Mouse (Mus musculus) neural tube, embryonic 11.5 days (tissue): Measurements from ENCODE around the gene Mblac1. TPM values are rescaled to one million over a fixed set of nuclear protein-coding genes. Genes with fewer than 3 reads are reported as not detected.
A peak's percentile ranks its signal among the peaks of the same experiment; 100 is the strongest.

ENCODE experiments used
- ATAC-seq: fragments of 200-750 bp; cut with Nextera tagmentation; 2 replicates; pipeline ENCODE4 v1.8.0; 2017; ENCODE audit warnings: moderate number of reproducible peaks, mild to moderate bottlenecking, moderate TSS enrichment, moderate library complexity; ENCODE audit not compliant: insufficient read depth, low FRiP score, low TSS enrichment
- DNase-seq: peaks from one replicate; pipeline ENCODE4 v3.0.0-alpha.2; 2015; ENCODE audit warnings: low spot score
- H3K27ac ChIP-seq: fragments of 300-500 bp; sonication (generic); 2 replicates; pipeline ENCODE4 v1.5.1; 2014; ENCODE audit warnings: low read depth, mild to moderate bottlenecking, low read length
- H3K27me3 ChIP-seq: fragments of 300-500 bp; sonication (generic); 2 replicates; pipeline ENCODE4 v1.6.1; 2014; ENCODE audit warnings: mild to moderate bottlenecking, low read length, mixed read lengths; ENCODE audit not compliant: control insufficient read depth, insufficient read depth
- H3K36me3 ChIP-seq: fragments of 300-500 bp; sonication (generic); 2 replicates; pipeline ENCODE4 v1.6.1; 2014; ENCODE audit warnings: mild to moderate bottlenecking, low read length, moderate library complexity, mixed read lengths; ENCODE audit not compliant: control insufficient read depth, insufficient read depth
- H3K4me1 ChIP-seq: fragments of 300-500 bp; sonication (generic); 2 replicates; pipeline ENCODE4 v1.6.1; 2014; ENCODE audit warnings: low read length, mixed read lengths; ENCODE audit not compliant: control insufficient read depth, insufficient read depth
- H3K4me2 ChIP-seq: fragments of 300-500 bp; sonication (generic); 2 replicates; pipeline ENCODE4 v1.6.1; 2014; ENCODE audit warnings: low read depth, mild to moderate bottlenecking, moderate library complexity
- H3K4me3 ChIP-seq: fragments of 300-500 bp; sonication (generic); 2 replicates; pipeline ENCODE4 v1.5.1; 2014; ENCODE audit warnings: low read depth, low read length
- H3K9ac ChIP-seq: fragments of 300-500 bp; sonication (generic); 2 replicates; pipeline ENCODE4 v1.6.1; 2014; ENCODE audit warnings: mild to moderate bottlenecking, low read length
- H3K9me3 ChIP-seq: fragments of 300-500 bp; sonication (generic); 2 replicates; pipeline ENCODE4 v1.6.1; 2016; ENCODE audit warnings: low read length; ENCODE audit not compliant: control insufficient read depth
- WGBS: fragments of 180-500 bp; shearing (Covaris S2); extraction: QIAGEN DNeasy Blood & Tissue Kit; methylation state at CpG from one replicate; pipeline ENCODE4 v1.1.7; 2014; 5-methylcytosine and 5-hydroxymethylcytosine counted together
- polyA plus RNA-seq: library from polyadenylated mRNA; unstranded; fragments of >200 nt; fragmentation: Nextera tagmentation; extraction: Ambion mirVana; gene quantifications from 2 replicates; pipeline ENCODE4 v1.2.1, GENCODE M21; 2014

Gene Mblac1
- polyA plus RNA-seq, 1 experiment from 2014 or later = 10.8 TPM

DNA sequence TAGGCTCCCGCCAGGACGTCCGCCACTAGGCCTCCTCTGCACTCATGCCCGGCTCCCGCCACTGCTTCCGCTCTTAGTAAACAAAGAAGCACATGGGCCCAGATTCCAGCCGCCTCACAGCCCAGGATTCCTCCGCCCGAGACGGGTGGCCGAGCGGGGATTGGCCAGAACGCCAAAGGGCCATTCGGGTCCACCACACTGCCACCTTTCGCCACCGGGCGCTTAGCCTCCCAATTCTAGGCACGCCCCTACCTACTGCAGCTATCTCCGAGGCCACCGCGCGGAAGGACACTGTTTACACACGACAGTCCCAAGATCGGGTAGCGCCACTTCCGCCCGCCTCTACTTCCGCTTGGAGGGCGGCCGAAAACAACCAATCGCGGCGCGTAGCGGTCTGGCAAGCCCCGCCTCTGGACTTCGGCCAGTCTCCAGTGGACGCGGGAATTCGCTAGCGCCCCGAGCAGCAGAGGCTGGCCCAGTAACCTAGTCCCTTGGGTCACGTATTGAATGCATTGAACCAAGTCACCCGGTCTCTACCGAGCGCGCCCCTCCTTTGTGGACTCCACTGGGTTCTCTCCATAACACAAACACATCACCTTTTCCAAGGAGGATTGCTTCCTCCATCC, 23.1 kb upstream of the Mblac1 start:
- Histone ChIP-seq H3K9ac (peak overlapping the region; percentile 90), H3K4me3 (peak overlapping the region; percentile 82), H3K27me3 (no peaks in the 10 kb centered on the region), H3K4me1 (peaks cover 12% of the 10 kb centered on the region), H3K9me3 (no peaks in the 10 kb centered on the region), H3K27ac (peak overlapping the region; percentile 93), H3K36me3 (peaks cover 12% of the 10 kb centered on the region), H3K4me2 (peak overlapping the region; percentile 88)
- DNase-seq = peak; percentile 97
- under 1% methylated on average over 47 of the region's 47 CpGs for WGBS
- ATAC-seq = peak; percentile 87

DNA sequence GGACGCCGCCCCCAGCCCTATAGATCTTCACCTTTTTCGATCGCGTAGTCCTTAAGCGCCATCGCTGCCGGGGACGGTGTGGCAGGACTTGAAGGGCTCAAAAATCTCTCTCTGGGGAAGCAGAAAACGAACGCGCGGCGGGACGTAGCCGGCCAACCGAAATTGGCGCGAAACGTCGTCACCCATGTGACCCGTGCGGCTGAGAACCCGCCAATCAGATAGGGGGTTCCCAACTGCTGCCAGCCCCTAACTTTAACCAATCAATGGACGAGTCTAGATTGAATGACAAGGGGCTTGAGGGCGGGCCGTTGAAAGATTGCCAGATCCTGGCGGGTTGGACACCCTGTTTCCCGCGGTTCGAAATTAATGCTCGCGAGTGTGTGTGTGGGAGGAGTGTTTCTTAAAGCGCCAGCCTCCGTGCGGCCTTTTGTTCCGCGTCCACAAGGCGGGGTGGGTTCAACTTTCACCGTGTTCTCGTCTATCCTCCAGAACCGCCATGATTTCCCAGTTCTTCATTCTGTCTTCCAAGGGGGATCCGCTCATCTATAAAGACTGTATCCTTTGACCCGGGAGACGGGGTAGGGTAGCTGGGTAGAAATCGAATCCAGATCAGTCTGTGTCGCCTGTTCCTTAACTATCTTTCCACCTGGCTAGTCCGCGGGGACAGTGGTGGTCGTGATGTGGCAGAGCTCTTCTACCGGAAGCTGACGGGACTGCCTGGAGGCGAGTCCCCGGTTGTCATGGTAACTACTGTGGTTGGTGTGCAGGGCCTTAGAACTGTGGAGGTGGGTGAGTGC, 22.2 kb upstream of the Mblac1 start, which contains the start of the genes Ap4m1 and Mcm7:
Gene Ap4m1, plus strand, starts transcription at position 308 of the 797 bp plus-strand sequence.
Gene Mcm7, minus strand, starts transcription at position 728 of the 797 bp plus-strand sequence.
- H3K36me3 ChIP-seq = peaks cover 11% of the 10 kb centered on the region
- under 1% methylated on average over 54 of the region's 54 CpGs for WGBS
- ATAC-seq (peak; percentile 93), DNase-seq (peak; percentile 92)
- H3K27ac ChIP-seq = peak within 1 kb of the TSS; percentile 93
- peak within 1 kb of the TSS; percentile 88 for H3K4me2 ChIP-seq
- no peaks in the 10 kb centered on the region for H3K9me3 ChIP-seq
- H3K9ac ChIP-seq = peak within 1 kb of the TSS; percentile 90
- peak within 1 kb of the TSS; percentile 82 for H3K4me3 ChIP-seq
- peaks cover 12% of the 10 kb centered on the region for H3K4me1 ChIP-seq
- no peaks in the 10 kb centered on the region for H3K27me3 ChIP-seq

DNA sequence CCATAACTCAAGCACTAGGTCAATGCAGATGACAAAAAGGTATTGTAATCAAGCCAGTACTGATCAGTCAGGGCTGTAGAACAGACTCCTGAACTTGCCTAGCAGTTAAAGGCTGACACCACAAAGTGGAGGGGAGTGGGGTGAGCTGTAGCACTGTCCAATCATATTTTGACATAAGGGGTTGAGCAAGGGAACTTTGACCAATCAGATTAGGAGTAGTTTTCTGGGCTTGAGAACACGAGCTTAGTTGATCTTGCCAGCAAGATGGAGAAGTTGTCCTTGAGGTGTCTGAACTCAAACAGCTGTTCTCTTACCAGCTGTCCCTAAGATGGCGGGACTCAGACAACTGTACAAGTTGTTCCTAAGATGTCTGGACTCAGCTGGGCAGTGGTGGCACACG, 20.9 kb upstream of the Mblac1 start:
- Histone ChIP-seq H3K27me3 (no peaks in the 10 kb centered on the region), H3K4me2 (no peak overlapping the region; the same call in 1 of the 2 replicates), H3K4me3 (no peak overlapping the region), H3K9ac (no peak overlapping the region), H3K9me3 (no peaks in the 10 kb centered on the region), H3K27ac (no peak overlapping the region), H3K4me1 (peaks cover 12% of the 10 kb centered on the region), H3K36me3 (peaks cover 11% of the 10 kb centered on the region)
- ATAC-seq (no peak), DNase-seq (no peak)
- 87% methylated on average over 3 of the region's 3 CpGs for WGBS

DNA sequence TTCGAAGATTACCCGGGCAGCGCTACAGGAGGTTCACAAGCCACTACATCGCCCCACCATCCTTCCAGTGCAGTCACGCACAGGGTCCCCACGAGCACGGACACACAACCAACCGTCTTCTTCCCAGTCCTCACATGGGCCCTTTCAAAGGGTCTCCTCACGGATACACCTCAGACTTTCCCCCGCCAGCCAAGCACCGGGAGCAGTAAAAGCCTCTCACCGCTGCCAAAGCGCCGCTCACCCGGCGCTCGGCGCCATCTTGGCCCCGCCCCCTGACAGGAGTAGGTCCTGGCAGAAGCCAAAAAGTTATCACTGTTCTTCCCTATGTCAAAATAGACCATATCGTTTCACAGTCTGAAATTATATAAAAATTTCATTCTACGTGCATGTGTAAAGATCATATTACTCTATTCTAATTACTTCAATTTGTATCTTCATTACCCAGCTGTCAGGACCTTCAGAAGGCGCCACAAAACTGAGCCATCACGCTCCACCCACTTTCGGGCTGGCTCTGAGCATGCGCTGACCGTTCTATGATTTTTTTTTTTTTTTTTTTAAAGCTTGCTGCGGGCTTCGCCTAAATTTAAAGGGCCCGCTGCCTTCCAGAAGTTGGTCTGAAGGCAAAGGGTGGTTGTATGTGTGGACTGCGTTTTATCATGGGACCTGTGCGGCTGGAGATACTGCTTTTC, 7.0 kb upstream of the Mblac1 start, which contains the start of the genes Taf6 and Cnpy4:
Gene Taf6, minus strand, starts transcription at position 502 of the 689 bp plus-strand sequence.
Gene Cnpy4, plus strand, starts transcription at position 536 of the 689 bp plus-strand sequence.
- WGBS = under 1% methylated on average over 31 of the region's 31 CpGs
- Histone ChIP-seq H3K9me3 (no peaks in the 10 kb centered on the region), H3K27me3 (no peaks in the 10 kb centered on the region), H3K27ac (no peak within 1 kb of the TSS), H3K4me3 (peak within 1 kb of the TSS; percentile 51), H3K4me2 (peak within 1 kb of the TSS; percentile 69), H3K9ac (peak within 1 kb of the TSS; percentile 67), H3K36me3 (peaks cover 6% of the 10 kb centered on the region), H3K4me1 (0 out of 2 replicates have a peak, but pooled peaks cover 5% of the 10 kb centered on the region)
- peak; percentile 83 for DNase-seq
- ATAC-seq = peak; percentile 79

DNA sequence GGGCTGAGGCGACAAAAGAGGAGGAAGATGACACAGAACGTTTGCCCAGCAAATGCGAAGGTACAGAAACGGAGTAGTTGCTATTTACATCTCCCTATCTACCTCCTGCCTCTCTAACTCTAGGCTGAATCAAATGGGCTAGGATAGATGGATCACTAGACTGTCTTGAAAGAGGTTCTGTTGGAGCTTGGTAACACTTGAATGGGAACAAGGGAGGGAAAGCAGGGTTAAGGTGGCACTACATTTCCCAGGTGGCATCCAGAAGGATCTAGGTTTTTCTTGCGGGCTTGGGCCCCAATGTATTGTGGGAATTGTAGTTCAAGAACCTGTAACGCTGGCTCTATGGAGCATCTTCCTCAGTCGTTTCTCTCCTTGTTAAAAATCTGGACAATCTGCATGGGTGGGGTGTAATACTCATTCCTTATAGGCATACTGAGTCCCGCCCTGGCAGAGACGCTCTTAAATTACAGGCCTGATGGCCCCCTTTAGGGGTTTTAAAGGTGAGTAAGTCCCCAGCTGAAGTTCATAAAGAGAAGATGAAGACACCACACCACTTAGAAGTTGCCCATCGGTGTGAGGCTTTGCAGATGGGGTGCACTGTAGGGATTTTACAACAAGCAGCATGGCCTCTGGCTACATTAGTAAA, 6.3 kb upstream of the Mblac1 start:
- no peak overlapping the region for H3K27ac ChIP-seq
- 0 out of 2 replicates have a peak, but pooled peaks cover 5% of the 10 kb centered on the region for H3K4me1 ChIP-seq
- DNase-seq (peak; percentile 55), ATAC-seq (peak; percentile 81)
- H3K4me2 ChIP-seq = peak overlapping the region; percentile 53
- H3K9me3 ChIP-seq = no peaks in the 10 kb centered on the region
- H3K36me3 ChIP-seq = no peaks in the 10 kb centered on the region; the same call in none of the 2 replicates
- peak overlapping the region; percentile 67 for H3K9ac ChIP-seq
- peak overlapping the region; percentile 51 for H3K4me3 ChIP-seq
- WGBS = under 1% methylated on average over 10 of the region's 10 CpGs
- H3K27me3 ChIP-seq = no peaks in the 10 kb centered on the region

DNA sequence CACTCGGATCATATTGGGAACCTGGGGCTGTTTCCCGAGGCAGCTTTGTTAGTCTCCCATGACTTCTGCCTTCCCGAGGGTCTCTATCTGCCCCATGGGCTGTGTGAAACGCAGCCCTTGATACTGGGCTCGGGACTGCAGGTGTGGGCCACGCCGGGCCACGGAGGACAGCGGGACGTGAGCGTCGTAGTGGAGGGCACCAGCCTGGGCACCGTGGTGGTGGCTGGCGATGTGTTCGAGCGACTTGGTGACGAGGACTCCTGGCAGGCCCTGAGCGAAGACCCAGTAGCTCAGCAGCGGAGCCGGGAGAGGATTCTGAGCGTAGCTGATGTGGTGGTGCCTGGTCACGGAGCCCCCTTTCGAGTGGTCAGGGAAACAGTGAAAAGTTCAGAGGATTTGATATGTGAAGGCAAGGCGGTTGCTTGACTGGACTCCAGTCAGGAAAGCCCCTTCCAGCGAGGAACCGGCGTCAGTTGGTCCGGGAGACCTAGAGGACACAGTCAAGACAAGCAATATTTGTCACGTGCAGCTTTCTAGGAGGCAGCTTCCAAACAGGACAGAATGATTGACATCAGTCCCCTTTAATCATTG, 736 bp downstream of the Mblac1 start:
- Histone ChIP-seq H3K4me2 (peak overlapping the region; percentile 99), H3K27me3 (no peaks in the 10 kb centered on the region), H3K4me1 (peaks cover 4% of the 10 kb centered on the region; the same call in 1 of the 2 replicates), H3K9me3 (no peaks in the 10 kb centered on the region), H3K4me3 (peak overlapping the region; percentile 67), H3K27ac (peak overlapping the region; percentile 76), H3K36me3 (no peaks in the 10 kb centered on the region; the same call in none of the 2 replicates), H3K9ac (peak overlapping the region; percentile 86)
- ATAC-seq (peak; percentile 79), DNase-seq (peak; percentile 48)
- WGBS = 4% methylated on average over 29 of the region's 29 CpGs

DNA sequence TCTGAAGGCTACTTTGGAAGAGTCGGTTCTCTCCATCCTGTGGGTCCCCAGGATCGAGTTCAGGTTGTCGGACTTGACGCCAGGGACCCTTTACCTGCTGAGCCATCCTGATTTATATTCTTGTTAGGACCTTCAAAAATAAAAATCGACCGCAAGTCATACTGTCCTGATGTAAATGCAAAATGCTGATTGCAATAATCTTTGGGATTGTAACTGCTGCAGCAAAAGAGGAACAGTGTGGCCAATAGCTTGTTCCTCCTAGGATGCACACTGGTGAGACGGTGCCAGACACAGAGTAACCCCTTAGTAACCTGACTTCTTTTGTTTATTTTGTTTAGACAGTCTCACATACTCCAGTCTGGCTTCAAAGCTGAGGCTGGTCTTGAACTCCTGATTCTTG, 1.3 kb downstream of the Mblac1 start:
- Histone ChIP-seq H3K4me1 (peaks cover 4% of the 10 kb centered on the region; the same call in 1 of the 2 replicates), H3K9ac (no peak overlapping the region), H3K4me2 (peak overlapping the region; percentile 99; the same call in 1 of the 2 replicates), H3K27me3 (no peaks in the 10 kb centered on the region), H3K4me3 (no peak overlapping the region; the same call in 1 of the 2 replicates), H3K36me3 (no peaks in the 10 kb centered on the region; the same call in 1 of the 2 replicates), H3K27ac (no peak overlapping the region), H3K9me3 (no peaks in the 10 kb centered on the region)
- 86% methylated on average over 7 of the region's 7 CpGs for WGBS
- no peak for DNase-seq
- ATAC-seq = 0 out of 2 replicates have a peak, but pooled peaks have one; percentile 4
